Mouse (Mus musculus): ENCODE data around the gene Sec13. TPM values are rescaled to one million over a fixed set of nuclear protein-coding genes. Genes with fewer than 3 reads are reported as not detected.

Gene Sec13
- polyA plus RNA-seq, 1 experiment from 2014 or later, result 299 TPM

DNA sequence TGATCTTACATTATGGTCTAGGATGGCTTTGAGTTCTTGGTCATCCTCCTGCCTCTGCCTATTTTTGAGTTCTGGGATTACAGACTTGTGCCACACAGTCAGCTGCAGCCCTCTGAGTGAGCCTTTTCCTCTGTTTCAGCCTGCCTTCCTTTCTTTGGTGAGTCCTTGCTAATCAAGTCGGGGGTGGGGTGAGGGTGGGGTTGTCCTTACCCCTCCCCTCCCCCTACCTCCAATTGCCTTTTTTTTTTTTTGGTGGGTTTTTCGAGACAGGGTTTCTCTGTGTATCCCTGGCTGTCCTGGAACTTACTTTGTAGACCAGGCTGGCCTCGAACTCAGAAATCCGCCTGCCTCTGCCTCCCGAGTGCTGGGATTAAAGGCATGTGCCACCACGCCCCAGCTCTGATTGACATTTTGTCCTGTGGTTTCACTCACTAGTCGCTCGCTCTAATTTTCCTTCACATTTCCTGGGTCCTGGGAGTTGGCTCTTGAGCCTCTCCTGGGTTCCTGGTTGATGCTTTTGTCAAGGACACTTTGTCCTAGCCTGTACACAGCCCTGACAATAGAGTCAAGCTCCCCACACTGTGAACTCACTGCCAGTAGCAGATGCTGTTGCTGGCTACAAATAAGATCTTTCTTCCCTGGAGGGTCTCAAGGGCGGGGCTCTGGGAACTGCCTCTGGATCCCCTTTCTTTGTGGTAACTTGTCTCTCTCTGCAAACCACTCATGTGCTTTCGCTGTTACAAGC is 57.3 kb downstream of the Sec13 start:
- no peak for ATAC-seq
- H3K9ac ChIP-seq (ENCODE audit: low read length), result no peak overlapping the region

DNA sequence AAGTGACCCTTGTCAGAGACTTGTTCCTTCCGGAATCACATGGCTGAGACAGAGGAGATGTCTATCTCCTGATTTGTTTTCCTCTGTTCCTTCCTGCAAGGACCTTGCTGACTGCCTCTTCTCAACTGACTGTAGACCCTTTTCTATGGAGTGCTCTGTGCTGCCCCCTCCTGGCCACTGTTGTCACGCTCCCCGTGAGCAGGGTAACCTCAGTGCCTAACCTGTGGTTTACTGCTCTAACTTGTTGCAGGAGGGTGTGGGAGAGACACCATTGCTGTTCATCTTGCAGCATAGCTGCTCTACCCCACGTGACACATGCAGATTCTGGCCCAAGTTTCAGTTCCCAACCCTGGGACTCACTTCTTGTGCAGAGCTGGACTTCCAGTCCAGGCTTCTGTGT is 59.3 kb downstream of the Sec13 start:
- Histone ChIP-seq H3K36me3 (ENCODE audit: control insufficient read depth, insufficient read depth, low read length) (no peaks in the 10 kb centered on the region), H3K4me3 (ENCODE audit: low read depth, low read length) (no peak overlapping the region), H3K4me1 (ENCODE audit: control insufficient read depth, insufficient read depth, low read length) (no peaks in the 10 kb centered on the region), H3K27ac (ENCODE audit: low read depth, low read length) (no peak overlapping the region), H3K9ac (ENCODE audit: low read length) (no peak overlapping the region), H3K9me3 (replicated peaks; ENCODE audit: control insufficient read depth, low read length) (no peaks in the 10 kb centered on the region), H3K27me3 (replicated peaks; ENCODE audit: control insufficient read depth, insufficient read depth, low read length) (no peaks in the 10 kb centered on the region), H3K4me2 (ENCODE audit: low read length) (no peak overlapping the region)
- WGBS, result 14% methylated on average over 4 of the region's 4 CpGs
- DNase-seq (ENCODE audit: low spot score) (peak; percentile 64), ATAC-seq (no peak)

More for the DNA sequence above, 57.3 kb downstream of the Sec13 start:
- no peak overlapping the region for H3K27ac ChIP-seq (ENCODE audit: low read depth, low read length)
- DNase-seq (ENCODE audit: low spot score), result no peak
- 83% methylated on average over 10 of the region's 10 CpGs for WGBS
- H3K36me3 ChIP-seq (ENCODE audit: control insufficient read depth, insufficient read depth, low read length), result no peaks in the 10 kb centered on the region
- no peaks in the 10 kb centered on the region for H3K9me3 ChIP-seq (replicated peaks; ENCODE audit: control insufficient read depth, low read length)
- no peak overlapping the region for H3K4me3 ChIP-seq (ENCODE audit: low read depth, low read length)
- no peak overlapping the region for H3K4me2 ChIP-seq (ENCODE audit: low read length)
- no peaks in the 10 kb centered on the region for H3K4me1 ChIP-seq (ENCODE audit: control insufficient read depth, insufficient read depth, low read length)
- no peaks in the 10 kb centered on the region for H3K27me3 ChIP-seq (replicated peaks; ENCODE audit: control insufficient read depth, insufficient read depth, low read length)

DNA sequence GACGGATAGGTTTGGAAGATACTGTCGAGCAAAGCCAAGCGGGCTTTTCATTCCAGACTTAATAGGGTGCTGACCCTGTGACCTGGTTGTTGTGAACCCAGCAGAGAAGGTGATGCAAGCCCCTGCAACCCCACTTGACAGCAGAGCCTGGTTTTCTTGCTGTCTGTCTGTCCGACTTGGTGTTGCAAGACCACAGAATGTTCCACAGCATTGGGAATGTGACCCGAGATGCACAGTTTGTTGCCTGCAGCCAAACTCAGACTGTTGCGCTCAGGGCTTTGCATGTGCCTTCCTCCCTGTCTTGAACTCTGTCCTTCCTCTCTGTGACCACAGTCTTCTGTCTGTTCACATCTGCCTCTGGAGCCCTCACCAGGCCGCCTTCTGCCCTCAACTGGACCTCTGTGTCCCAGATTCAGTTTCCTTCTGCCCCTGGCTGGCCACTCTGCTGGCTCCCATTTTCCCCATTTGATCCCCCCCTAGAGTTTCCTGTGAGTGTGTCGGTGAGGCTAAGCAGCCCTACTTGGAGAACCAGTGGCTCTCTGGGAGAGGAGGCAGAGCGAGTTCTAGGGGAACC is 60.5 kb downstream of the Sec13 start:
- Histone ChIP-seq H3K27ac (ENCODE audit: low read depth, low read length) (no peak overlapping the region), H3K4me1 (ENCODE audit: control insufficient read depth, insufficient read depth, low read length) (no peaks in the 10 kb centered on the region), H3K9ac (ENCODE audit: low read length) (no peak overlapping the region), H3K4me3 (ENCODE audit: low read depth, low read length) (no peak overlapping the region), H3K27me3 (replicated peaks; ENCODE audit: control insufficient read depth, insufficient read depth, low read length) (no peaks in the 10 kb centered on the region), H3K4me2 (ENCODE audit: low read length) (no peak overlapping the region), H3K9me3 (replicated peaks; ENCODE audit: control insufficient read depth, low read length) (no peaks in the 10 kb centered on the region), H3K36me3 (ENCODE audit: control insufficient read depth, insufficient read depth, low read length) (no peaks in the 10 kb centered on the region)
- WGBS, result 92% methylated on average over 9 of the region's 9 CpGs
- ATAC-seq (no peak), DNase-seq (ENCODE audit: low spot score) (no peak)

DNA sequence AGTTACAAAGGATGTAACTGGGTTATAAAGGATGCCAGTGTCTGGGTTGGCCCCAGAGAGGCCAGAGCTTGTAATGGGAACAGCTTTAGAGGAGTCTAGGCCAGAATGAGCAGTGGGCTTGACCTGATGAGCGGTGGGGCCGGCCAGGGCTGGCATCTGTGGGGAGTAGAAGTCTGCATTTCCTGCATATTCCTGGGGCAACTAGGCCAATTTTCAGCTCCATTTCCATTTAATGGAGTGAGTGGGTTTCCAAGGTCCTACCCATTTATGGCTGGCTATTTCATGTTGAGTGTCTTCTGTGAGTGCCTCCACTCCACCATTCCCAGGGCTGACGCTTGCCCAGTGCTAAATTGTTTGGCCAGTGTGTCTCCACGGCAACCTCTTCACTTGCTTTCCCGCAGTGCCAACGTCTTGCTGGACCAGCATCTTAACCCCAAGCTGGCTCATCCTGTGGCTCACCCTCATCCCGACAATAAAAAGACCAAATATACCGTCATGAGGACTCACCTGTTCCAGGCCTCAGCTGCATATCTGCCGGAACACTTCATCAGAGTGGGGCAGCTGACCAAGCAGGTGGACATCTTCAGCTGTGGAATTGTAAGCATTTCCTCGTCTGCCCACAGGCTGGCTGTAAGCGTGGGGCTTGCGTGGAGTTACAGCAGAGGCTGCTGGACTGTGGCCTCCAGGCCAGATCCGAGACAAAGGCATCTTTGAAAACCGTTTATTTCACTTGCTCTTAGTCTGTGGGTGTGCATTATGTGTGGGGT is 62.1 kb downstream of the Sec13 start:
- no peaks in the 10 kb centered on the region for H3K27me3 ChIP-seq (replicated peaks; ENCODE audit: control insufficient read depth, insufficient read depth, low read length)
- H3K9ac ChIP-seq (ENCODE audit: low read length), result no peak overlapping the region
- WGBS, result 73% methylated on average over 14 of the region's 14 CpGs
- H3K4me1 ChIP-seq (ENCODE audit: control insufficient read depth, insufficient read depth, low read length), result no peaks in the 10 kb centered on the region
- no peak overlapping the region for H3K4me2 ChIP-seq (ENCODE audit: low read length)
- H3K4me3 ChIP-seq (ENCODE audit: low read depth, low read length), result no peak overlapping the region
- no peaks in the 10 kb centered on the region for H3K9me3 ChIP-seq (replicated peaks; ENCODE audit: control insufficient read depth, low read length)
- no peak overlapping the region for H3K27ac ChIP-seq (ENCODE audit: low read depth, low read length)
- ATAC-seq (no peak), DNase-seq (ENCODE audit: low spot score) (no peak)
- H3K36me3 ChIP-seq (ENCODE audit: control insufficient read depth, insufficient read depth, low read length), result no peaks in the 10 kb centered on the region

Small RNA genes within 50 kb of the gene (microRNA-seq; reads per million reads assigned to microRNA genes)
- not detected for gene Mir7042

Other genes with a start within 250 kb of the Sec13 start
- gene Prrt3, start 238.8 kb downstream of the Sec13 start, polyA plus RNA-seq (2014; fragmentation: Nextera tagmentation; extraction: Ambion mirVana), result 3.2 and 5.4 TPM in 2 replicates
- 101 and 108 TPM in 2 replicates for gene Emc3, start 209.1 kb downstream of the Sec13 start, polyA plus RNA-seq (2014; fragmentation: Nextera tagmentation; extraction: Ambion mirVana)
- gene Fancd2, start 209.1 kb downstream of the Sec13 start, polyA plus RNA-seq (2014; fragmentation: Nextera tagmentation; extraction: Ambion mirVana), result 4.3 and 5.8 TPM in 2 replicates
- not detected in 2 replicates for gene Fancd2os, start 140.0 kb downstream of the Sec13 start, polyA plus RNA-seq (2014; fragmentation: Nextera tagmentation; extraction: Ambion mirVana)
- 280 and 307 TPM in 2 replicates for gene Brk1, start 136.0 kb downstream of the Sec13 start, polyA plus RNA-seq (2014; fragmentation: Nextera tagmentation; extraction: Ambion mirVana)
- gene Vhl, start 116.8 kb downstream of the Sec13 start, polyA plus RNA-seq (2014; fragmentation: Nextera tagmentation; extraction: Ambion mirVana), result 90.3 and 97.1 TPM in 2 replicates
- 0.68 and 0.90 TPM in 2 replicates for gene Irak2, start 102.3 kb downstream of the Sec13 start, polyA plus RNA-seq (2014; fragmentation: Nextera tagmentation; extraction: Ambion mirVana)
- 1.1 and 1.6 TPM in 2 replicates for gene Tatdn2, start 43.7 kb downstream of the Sec13 start, polyA plus RNA-seq (2014; fragmentation: Nextera tagmentation; extraction: Ambion mirVana)
- 0.54 and 0.66 TPM in 2 replicates for gene Ghrl, start 20.9 kb downstream of the Sec13 start, polyA plus RNA-seq (2014; fragmentation: Nextera tagmentation; extraction: Ambion mirVana)

Data from forebrain, embryonic 14.5 days (tissue).